Mouse (Mus musculus) ovary, postnatal 36 days (tissue): ENCODE data around the gene Kcnn1.

ENCODE experiments used
- DNase-seq: peaks from one replicate; pipeline ENCODE4 v3.0.0; 2022; ENCODE audit warnings: low spot score, mixed read lengths

Gene Kcnn1

DNA sequence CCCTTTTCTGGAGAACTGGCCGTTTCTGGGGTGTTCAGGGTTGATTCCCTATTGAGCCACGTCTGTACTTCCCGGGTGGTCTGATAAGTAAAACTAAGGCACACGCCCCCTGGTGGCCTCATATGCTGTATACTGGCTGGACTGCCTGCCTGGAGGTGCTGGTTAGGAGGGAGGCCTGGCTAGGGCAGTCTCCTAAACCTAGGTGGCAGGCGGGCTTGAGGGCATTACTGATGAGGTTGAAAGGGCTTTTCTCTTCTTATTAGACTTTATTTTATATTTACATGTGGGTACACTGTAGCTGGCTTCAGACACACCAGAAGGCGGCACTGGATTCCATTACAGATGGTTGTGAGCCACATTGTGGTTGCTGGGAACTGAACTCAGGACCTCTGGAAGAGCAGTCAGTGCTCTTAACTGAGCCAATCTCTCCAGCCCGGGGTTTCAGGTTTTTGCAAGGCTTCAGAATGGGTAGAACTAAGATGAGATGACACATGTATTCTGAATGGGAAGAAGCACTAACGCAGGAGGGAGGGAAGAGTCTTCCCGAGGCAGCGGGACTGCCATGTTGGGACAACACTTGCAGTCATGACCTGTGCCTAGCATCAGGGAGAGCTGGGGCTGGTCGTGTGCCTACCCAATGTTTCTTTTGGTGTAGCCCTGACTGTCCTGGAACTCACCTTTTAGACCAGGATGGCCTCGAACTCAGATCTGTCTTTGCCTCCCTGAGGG is 30.8 kb upstream of the Kcnn1 start:
- peak; percentile 70 for DNase-seq

DNA sequence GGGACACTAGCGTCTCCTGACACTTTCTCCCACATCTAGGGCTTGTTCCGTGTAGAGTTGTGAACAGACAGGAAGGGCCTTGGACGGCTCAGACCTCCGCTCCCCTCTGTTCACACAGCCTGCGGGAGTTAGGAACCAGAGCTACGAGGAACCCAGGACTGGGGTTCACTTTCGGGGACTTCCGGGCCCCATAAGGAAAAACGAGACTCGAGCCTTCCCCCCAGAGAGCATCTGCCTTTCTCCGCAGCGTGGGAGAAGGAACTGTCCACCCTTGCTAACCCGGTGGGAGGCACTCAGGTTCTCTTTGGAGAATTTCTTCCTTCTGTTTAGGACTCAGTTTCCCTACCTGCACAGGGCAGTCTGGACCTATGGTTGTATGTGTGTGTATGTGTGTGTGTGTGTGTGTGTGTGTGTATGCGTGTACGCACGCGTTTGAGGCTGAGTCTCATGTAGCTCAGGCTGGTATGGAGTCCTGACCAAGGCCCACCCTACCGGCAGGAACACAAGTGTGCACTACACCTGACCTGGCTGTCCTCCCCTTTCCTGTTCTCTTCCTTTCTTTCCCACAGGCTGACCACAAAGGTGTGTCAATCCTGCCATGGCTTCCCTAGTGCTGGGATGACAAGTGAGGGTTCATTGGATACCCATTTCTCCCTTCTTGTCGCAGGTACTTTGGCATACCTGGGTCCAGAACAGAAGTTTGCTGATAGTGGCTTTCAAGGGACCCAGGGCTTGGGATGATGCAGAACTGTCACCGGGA is 30.0 kb upstream of the Kcnn1 start:
- DNase-seq, result no peak

DNA sequence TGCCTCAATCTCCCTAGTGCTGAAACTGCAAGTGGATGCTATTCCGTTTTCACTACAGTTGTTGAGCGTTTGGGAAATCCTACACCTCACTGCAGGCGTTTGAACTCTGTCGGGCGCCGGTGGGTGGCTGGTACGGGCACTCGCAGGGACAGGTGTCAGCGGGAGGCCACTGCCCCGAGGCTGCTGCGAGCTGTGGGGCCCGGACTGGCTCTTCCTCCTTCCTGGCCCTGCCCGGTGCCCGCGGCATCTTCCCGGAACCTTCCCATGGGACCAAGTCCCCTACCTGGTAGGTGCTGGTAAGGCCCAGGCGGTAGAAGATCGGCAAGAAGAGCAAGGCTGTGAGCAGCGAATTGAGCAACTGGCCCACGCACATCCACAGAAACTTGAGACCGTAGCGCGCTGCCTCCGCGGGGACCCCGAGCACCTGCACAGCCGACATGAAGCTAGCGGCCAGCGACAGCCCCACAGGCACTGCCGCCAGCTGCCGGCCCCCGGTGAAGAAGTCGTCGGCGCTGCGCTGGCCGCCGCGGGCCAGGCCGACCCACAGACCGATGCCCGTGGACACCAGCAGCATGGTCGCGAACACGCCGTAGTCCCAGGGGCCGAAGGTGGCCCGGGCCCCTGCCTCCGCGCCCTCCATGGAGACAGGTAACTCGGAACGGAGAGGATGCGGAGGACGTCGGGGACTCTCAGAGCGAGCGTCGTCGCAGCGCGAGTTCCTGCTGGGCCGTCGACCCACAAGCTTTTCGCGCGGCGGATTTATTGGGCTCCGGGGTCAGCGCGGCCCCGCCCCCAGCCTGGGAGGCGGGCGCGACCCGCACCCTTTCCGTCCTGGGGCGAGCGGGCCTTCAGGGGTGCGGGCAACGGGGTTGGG is 29.2 kb upstream of the Kcnn1 start, which contains the start of gene Slc5a5:
TSS of gene Slc5a5 (minus strand) at position 736 of the 874 bp plus-strand sequence.
- no peak for DNase-seq

DNA sequence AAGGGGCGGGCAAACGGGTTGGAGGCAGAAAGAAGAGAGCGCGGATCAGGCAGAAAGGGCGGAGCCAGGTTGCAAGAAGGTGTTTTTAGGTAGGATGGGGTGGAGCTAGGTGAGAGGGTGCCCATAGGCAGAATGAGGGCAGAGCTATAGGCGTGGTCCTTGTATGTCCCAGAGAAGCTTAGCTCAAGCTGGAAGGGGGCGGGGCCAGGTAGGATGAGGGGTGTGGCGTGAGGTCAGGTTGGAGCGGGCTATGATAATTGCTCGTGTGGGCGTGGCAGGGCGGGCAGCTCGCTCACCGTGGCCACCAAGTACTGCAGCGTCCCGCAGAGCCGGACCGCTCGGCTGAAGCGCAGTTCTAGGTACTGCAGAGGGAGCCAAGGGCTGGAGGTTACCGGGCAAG is 28.3 kb upstream of the Kcnn1 start:
- DNase-seq, result no peak

DNA sequence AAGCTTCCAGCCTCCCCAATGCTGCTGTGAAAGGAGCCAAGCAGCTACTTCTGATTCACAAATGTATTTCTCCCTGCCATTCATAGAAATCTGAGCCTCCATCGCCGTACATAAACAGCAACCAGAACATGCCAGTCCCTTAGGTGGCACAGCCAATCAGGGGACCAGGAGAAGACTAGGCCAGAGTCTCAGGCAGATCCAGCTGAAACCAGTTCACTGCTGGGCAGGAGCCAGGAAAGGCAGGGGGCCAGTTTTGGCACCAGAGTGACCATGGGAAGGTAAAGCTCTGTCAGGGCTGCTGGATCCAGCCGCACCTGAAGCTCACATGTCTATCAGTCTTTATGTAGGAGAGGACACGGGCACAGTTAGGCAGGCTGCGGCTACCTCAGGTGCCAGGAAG is 27.6 kb upstream of the Kcnn1 start:
- no peak for DNase-seq

DNA sequence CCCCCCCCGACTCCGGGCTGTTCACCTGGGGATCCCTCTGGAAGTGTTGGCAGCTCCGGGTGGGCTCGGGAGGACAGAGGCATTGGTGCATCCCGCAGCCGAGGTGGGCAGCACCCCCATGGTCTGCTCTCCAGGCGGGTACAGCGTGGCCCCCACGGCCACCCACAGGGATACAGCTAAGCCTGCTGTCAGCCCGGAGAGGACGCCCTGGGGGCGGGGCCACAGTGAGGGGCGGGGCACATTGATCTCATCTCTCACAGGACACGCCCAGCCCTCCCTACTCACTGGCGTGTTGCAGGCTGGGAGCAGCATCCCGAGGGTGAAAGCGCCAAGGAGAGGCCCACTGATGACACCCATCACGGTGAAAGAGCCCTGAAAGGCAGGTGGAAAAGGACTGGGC is 24.6 kb upstream of the Kcnn1 start:
- DNase-seq, result no peak

DNA sequence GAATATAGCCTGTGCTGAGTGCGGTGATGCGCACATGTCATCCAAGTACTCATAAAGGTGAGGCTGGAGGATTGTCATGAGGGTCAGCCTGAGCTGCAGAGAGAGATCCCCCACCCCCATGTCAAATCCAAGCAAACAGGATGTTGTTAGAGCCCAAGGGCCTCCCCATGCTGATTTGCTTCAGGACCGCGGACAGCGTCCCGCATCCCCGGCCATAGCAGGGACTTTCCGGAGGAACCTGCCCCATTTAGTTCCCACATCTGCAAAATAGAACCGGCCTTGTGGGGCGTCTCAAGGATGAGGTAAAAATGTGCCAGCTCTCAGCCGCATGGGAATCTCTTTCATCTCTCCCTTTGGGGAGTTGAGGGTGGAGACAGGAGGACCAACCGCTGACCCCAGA is 22.6 kb upstream of the Kcnn1 start:
- no peak for DNase-seq

DNA sequence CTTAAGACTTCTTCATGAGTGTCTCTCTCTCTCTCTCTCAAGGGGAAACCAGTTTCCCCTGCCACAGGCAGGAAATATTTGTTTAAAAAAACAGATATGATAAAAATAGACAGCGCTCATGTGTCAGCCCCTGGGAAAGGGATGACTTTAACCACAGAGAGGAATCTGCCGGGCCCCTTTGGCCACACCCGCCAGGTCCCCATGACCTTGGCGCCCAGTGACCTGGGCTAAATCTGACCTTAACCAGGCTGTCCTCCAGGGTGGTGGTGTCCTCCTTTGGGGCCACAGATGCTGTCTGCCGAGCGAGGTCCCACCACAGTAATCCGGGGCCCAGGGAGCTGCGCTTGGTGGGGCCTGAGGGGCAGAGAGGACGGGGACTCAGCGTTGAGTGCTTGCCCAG is 21.6 kb upstream of the Kcnn1 start:
- DNase-seq, result no peak

DNA sequence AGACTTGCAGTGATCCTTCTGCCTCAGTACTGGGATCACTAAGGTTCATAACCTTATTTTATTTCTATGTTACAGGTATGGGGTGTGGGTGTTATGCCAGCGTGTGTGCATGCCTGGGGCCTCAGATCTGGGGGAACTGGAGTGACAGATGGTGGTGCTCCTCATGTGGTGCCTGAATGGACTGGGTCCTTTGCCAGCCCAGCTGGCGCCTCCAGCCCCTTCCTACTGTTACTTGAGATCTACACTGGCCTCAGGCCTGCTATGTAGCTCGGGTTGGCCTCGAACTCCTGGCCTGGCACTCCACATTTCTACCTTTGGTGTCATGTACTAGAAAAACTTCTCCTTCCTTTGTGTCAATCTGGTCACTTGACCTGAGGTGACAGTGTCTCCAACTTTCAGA is 21.1 kb upstream of the Kcnn1 start:
- DNase-seq, result no peak

DNA sequence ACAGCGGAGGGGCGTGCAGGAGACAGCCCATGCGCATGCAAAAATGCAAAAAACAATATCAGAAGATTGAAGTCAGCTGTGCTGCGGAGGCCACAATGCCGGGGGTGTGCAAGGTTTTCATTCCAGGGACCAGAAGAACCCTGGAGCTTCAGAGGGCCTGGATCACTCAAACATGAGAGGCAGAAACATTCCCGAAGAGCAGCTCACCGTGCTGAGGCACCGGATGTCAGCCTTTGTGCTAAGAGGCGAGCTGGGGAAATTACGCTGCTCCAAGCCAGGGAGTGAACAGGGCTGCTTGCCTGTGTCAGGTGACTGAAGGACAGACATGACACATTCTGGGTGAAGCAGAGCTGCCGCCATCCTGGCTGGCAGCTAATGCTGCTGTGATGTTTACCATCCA is 17.5 kb upstream of the Kcnn1 start:
- no peak for DNase-seq

DNA sequence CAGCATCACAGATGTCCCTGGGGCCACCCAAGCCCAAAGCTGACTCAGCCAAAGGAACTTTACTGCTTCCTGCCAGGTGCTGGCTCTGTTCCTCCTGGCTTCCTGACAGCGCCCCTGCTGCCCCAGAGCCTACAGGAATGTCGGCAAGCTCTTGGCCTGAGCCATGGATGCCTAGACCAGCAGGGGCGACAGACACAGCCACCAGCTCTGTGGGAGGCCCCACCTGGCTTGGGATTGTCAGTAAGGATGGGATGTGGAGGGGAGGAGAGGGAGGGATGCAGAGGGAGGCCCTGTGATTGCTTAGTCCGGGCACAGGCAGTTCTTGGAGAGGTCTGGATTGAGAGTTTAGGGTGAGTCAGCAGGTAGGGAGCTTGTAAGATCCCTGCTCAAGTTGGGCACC is 17.1 kb upstream of the Kcnn1 start:
- no peak for DNase-seq

DNA sequence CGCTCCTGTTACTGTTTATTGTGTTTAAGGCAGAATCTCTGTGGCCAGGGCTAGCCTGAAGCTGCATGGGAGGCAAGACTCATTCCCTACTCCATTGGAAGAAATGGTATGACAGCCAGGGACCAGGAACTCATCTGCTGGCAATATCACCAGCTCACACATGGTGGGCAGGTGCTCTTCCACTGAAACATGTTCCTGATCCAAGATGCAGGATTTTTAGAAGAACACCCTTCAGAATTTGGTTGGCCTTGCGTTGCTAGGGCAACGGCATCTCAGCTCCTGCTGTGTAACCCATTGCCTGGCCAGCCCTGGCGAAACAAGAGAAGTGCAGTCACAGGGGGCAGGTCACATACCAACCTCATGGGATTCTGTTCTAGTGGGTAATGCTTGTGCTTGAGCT is 16.4 kb upstream of the Kcnn1 start:
- DNase-seq, result no peak

DNA sequence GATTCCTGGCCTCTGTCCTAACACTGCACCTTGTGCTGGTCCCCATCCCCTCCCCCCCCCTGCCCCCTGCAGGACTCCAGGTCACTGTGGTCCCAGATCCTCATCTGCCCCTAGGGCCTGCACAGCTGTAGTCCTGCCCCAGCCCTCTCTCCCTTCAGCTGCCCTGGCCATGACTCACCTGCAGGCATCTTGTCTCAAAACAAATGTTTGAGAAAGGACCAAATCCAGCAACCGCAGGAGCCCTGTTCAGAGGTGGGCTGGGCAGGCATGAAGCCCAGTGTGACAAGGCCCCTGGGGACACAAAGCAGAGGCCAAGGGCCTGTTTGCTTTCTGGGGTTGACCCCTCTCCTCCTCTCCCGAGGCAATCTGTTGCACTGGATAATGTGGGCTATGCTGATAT is 15.1 kb upstream of the Kcnn1 start:
- DNase-seq, result no peak

DNA sequence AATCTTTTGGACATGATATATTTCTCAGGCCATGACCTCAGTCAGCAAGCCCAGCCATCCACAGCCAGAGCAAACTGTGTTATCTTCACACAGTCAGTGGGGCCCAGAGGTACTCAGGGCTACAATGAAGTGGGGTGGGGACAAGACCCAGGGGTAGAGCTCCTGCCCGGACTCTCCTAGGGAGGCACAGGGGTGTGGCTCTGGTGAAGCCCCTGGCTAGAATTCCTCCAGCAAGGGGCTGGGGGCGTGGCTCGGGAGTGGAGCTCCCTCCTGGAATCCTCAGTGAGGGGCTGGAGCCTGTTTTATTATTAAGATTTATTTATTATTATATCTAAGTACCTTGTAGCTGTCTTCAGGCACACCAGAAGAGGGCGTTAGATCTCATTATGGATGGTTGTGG is 13.3 kb upstream of the Kcnn1 start:
- DNase-seq, result no peak

DNA sequence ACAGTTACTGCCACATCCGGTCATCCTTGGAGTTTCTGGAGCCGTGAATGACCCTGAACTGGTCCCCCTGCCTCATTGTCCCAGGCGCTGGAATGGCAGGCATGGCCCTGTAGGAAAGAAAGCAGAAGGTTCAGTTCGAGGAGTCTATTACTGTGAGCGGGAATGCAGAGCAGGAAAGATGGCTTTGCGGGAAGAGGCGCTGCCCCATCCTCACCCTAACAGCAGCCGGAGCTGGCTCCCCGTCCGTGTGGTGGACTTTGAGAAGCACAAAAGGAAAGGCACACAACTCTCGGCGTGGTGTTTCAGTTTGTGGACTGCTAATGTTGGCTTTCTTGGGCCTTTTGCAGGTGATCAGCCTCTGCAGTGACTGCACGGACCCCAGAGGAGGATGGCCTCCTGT is 11.4 kb upstream of the Kcnn1 start:
- no peak for DNase-seq

DNA sequence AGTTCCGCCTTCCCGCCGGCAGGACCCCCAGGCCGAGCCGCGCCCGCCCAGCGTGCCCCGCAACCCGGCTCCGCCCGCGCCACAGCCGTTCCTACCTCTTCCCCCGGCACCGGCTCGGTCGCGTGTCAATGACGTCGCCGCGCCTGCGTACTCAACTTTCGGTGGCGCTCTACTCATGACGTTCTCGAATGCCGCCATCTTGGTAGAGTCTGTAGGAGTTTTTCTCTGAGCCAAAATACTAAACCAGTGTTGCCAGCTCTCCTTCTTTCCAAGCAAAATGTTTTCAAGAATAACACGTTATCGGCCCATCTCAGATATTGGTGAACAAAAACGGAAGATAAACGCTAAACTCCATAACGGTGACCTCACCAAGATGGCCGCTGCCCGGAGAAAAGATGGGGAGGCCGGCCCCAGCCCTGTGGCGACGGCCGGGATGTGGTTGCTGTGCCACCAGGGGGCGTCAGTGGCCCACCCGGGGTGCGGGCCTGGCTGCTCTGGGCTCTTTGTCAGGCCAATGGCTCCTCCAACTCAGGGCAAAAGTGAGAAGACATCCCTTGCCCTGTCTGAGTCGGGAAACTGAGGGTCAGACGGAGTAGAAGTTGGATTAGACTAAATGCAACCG is 10.4 kb upstream of the Kcnn1 start, which contains the start of gene Ccdc124:
TSS of gene Ccdc124 (minus strand) at position 572 of the 622 bp plus-strand sequence.
- peak; percentile 95 for DNase-seq

DNA sequence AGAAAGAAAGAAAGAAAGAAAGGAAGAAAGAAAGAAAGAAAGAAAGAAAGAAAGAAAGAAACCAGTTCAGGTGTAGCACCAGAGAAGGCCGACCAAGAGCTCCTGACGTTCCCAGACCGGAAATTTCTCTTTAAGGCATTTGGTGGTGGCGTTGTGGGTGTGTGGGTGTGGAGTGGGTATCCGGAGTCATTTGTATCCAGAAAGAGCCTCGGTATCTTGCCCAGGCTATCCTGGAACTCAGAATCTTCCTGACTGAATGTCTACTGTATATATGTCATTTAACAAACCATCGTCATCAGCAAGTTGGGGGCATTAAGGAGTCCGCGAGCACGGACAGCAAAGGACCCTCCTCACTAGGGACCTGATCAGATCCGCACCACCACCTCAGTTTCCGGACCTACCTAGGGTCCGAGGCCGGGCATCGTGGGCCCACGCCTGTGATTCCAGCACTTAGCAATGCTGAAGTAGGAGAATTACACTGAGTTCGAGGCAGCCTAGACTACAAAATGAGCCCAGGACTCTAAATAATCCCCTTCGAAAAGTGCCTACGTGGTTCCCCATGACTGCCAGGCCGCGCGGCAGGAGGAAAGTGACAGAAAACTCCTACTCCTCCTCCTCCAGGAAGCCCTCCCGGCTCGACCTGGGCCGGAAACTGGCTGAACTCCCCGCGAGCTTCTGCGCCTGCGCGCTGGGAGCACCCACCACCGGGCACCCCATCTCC is 9.7 kb upstream of the Kcnn1 start:
- no peak for DNase-seq

DNA sequence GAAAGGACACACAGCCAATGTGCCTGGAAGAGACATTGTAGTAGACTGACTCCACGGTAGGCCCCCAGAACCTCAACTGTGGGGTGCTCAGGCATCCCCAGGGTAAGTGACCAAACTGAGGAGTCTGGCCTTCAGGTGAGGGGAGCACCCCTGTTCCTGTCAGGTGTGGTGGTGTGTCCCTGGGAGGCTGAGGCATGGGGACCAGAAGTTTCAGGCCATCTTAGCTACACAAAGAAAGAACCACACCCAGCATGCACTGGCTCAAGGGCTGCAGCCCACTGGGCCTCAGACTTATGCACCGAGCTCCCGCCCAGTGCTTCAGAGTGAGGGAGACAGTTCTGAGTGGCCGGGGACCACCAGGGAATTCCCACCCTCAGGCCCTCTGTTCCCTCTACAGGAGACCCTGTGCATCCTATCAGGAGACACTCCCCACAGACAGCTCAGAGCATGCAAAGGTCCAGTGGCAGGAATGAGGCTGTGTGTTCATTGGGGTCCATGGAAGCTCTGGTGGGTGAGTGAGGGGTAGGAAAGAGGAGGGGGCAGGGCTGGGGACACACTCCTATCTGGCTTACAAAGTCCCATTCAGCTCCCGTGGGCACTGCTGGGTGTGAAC is 8.2 kb upstream of the Kcnn1 start:
- no peak for DNase-seq

DNA sequence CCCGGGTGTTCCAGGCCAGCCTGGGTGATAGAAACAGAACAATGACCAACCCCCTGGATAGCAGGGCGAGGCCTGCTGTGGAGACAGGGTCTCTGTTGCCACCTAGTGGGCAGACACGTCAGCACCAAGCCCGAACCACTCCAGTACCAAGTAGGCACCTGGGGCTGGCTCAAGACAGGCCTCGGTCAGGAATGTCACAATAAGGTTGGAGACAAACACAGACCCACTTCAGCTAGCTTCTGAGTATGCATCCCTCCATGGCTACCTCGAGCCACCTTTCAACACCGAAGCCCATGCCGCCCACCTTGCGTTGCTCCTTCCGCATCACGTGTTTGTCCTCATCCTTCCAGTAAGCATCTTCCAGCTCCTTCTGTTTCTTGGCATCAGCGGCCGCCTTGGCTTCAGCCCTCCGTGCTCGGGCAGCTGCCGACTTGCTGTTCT is 6.6 kb upstream of the Kcnn1 start:
- peak; percentile 79 for DNase-seq

DNA sequence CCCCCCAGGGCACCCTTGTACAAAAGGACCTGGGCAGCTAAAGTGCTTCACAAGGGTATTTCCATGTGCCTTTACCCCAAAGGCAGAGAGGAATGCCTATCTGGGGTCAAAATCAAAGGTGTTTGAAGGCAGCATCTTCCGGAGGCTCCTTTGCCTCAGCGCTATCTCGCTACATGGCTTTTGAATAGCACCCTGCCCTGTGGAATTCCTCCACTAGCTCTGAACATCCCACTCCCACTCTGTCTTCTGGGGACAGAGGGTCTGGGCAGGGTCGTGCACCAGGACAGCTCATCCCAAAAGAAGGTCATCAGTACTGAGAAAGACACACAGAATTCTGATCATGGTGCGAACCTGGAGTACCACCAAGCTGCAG is 6.1 kb upstream of the Kcnn1 start:
- DNase-seq, result no peak

DNA sequence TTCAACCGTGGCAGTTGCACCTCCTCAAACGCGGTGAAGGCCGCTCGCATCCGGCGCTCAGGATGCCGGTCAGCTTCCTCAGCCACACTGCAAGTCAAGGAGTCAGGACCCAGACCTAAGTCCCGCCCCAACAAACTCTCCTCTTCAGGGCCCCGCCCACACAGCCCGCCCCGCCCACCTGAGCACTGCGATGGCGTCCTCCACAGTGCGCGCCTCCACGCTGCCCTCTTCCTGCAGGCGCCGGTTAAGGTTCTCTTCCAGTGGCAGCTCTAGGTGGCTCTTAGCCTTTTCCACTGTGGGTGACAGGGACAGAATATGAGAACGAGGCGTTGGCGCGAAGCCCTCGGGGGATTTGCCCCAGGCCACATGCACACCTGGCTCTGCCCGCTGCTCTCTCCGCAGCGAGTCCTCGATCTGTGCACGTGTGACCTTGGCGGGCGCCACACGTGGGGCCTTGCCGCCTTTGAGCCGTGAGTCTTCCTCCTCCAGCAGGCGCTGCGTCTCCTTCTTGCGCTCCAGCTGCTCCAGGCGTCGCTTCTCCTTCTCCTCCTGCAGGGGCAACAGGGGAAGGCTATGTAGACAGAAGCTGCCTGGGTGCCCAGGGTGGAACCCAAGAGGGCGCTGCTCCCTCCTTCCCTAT is 5.6 kb upstream of the Kcnn1 start:
- DNase-seq, result peak; percentile 54
